Mouse (Mus musculus) small intestine, adult 2 months (tissue): Measurements from ENCODE around the gene Cebpzos.

Source experiments
- CTCF ChIP-seq: fragments of 200-500 bp; IDR thresholded peaks from 2 replicates; pipeline ENCODE4 v1.5.1; 2012; ENCODE audit warnings: low read depth, mild to moderate bottlenecking, control low read depth, inconsistent platforms, low read length, moderate library complexity, mixed read lengths; ENCODE audit not compliant: insufficient replicate concordance, insufficient read length; ENCODE audit errors: extremely low read depth
- POLR2A ChIP-seq: fragments of 200-500 bp; IDR thresholded peaks from 2 replicates; pipeline ENCODE4 v1.6.1; 2012; ENCODE audit warnings: low read depth, mild to moderate bottlenecking, control low read depth, inconsistent platforms, low read length, moderate library complexity

DNA sequence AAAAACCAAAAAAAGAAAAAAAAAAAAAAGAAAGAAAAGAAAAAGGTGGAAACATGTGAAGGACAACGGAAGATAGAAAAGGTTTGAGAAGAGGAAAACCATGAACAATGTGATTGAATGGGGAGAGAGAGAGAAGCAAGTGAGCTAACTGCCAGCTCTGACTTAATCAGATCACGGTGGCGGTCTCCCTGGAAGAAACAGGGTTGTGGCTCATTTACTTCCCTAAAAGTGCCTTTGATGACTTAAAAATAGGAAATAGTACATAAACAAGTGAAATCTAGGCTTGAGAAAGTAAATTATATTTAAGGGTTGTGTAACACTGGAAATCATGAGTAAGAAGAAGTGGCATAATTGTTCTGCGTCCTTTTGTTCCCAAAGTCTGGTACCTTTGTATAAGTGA lies 22.6 kb downstream of the Cebpzos start:
- no peak for TF ChIP-seq CTCF
- TF ChIP-seq POLR2A, result no peak
